Mouse (Mus musculus): Measurements from ENCODE around the gene Gm2012. TPM values are rescaled to one million over a fixed set of nuclear protein-coding genes. Genes with fewer than 3 reads are reported as not detected.
"Not testable (repeated sequence)": the region's sequence is repeated elsewhere in the genome, so short reads cannot be mapped to it uniquely, and the experiment has no call there.

Gm2012 gene
- total RNA-seq (2022) = not detected

DNA sequence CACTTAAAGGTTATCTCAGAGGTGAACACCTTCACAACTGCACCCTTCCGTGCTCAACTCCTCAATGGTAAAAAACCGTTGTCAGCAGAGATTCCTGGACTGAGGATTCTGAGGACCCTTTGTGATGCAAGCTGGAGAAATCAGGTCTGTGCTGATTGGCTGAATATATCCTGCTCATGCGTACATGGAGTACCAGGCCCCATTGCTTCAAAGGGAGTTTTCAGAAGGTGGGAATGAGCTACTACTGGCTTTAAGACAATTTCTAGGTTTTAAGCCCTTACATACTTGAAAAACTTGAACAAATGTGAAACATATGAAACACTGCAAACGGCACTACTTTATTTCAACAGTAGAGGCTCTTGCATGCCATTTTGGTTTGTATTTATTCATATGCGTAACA is at the start of gene Gm2012:
Gene Gm2012 (minus strand): TSS at position 101 of the 400 bp plus-strand sequence.
- not testable (repeated sequence) for DNase-seq (ENCODE audit: low spot score in 2 of 2)

DNA sequence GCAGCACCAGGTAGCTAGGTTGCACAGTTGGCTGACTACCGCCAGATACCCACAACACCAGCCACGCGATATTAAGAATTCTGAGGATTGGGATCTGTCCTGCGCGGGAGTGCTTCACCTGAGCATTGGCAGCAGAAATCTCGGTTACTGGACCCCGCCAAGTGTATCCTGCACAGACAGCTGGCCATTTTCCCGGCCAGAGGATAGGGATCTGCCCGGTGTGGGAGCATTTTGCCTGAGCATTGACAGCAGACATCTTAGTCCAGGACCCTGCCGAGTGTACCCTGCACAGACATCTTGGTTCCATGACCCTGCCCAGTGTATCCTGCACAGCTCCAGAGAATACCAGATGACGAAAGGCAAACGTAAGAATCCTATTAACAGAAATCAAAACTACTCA is 72.0 kb downstream of the Gm2012 start:
- DNase-seq (ENCODE audit: low spot score in 2 of 2) = not testable (repeated sequence)

Small RNA genes lying within 50 kb of the gene (microRNA-seq; reads per million reads assigned to microRNA genes)
- gene Gm26302 = 0 reads per million in 2 experiments

Other genes with a start within 250 kb of the Gm2012 start
- gene Gm5168, start 180.3 kb downstream of the Gm2012 start, total RNA-seq (2022) = not detected
- gene Gm2030, start 78.7 kb upstream of the Gm2012 start, total RNA-seq (2022) = not detected

Data from layer of hippocampus, adult 8-10 months (tissue).